Comparison of ENCODE assay signal across 19 mouse cellular contexts in genomic region chr4:83144781-83145517, GRCm38 (mm10).
A peak's percentile ranks its signal among the peaks of the same experiment; 100 is the strongest.
DNase-seq lines count a peak whose midpoint lies in the region; ATAC-seq and TF ChIP-seq lines count a peak whose summit lies in the region.
"Had no signal": no experiment of that assay in that cellular context is flagged by ENCODE, and none has a peak within 500 bp of the region (broad histone marks: within the 10 kb centered on the region; RNA-seq: fewer than 3 reads in every experiment).

No protein-coding gene starts in this region.

- TF ChIP-seq EP300 in lung, postnatal 0 days (IDR thresholded peaks at IDR 0.05) = no peak

- H3K27ac ChIP-seq in forebrain, postnatal 0 days (ENCODE audit: low read depth, low read length) = no peak overlapping the region
- H3K27ac ChIP-seq in forebrain, embryonic 11.5 days (ENCODE audit: low read depth, low read length) = no peak overlapping the region
- H3K27ac ChIP-seq in kidney, embryonic 15.5 days = peak overlapping the region; percentile 78
- peak overlapping the region; percentile 75 for H3K27ac ChIP-seq in lung, postnatal 0 days (ENCODE audit: low read length)
- peak overlapping the region; percentile 27 for H3K27ac ChIP-seq in stomach, embryonic 14.5 days (ENCODE audit: low read length)
- H3K27ac ChIP-seq: embryonic facial prominence, embryonic 15.5 days; left cerebral cortex, adult 2 months had no signal

- WGBS in forebrain, postnatal 0 days = 83% methylated on average over 11 of the region's 11 CpGs
- 72% methylated on average over 11 of the region's 11 CpGs for WGBS in forebrain, embryonic 11.5 days
- WGBS in kidney, embryonic 15.5 days = 41% methylated on average over 11 of the region's 11 CpGs
- 28% methylated on average over 11 of the region's 11 CpGs for WGBS in lung, postnatal 0 days
- 38% methylated on average over 11 of the region's 11 CpGs for WGBS in stomach, embryonic 14.5 days

- no peaks in the 10 kb centered on the region for H3K27me3 ChIP-seq in forebrain, postnatal 0 days (ENCODE audit: insufficient read depth, low read length)
- H3K27me3 ChIP-seq in forebrain, embryonic 11.5 days (ENCODE audit: control insufficient read depth, insufficient read depth, low read length) = no peaks in the 10 kb centered on the region
- H3K27me3 ChIP-seq in kidney, embryonic 15.5 days = no peaks in the 10 kb centered on the region
- H3K27me3 ChIP-seq in lung, postnatal 0 days (replicated peaks; ENCODE audit: insufficient read depth, low read length) = no peaks in the 10 kb centered on the region
- no peaks in the 10 kb centered on the region for H3K27me3 ChIP-seq in stomach, embryonic 14.5 days (ENCODE audit: control insufficient read depth, insufficient read depth, low read length)
- H3K27me3 ChIP-seq: CH12.LX; embryonic facial prominence, embryonic 15.5 days had no signal

- no peak overlapping the region for H3K4me2 ChIP-seq in forebrain, postnatal 0 days (ENCODE audit: low read depth)
- H3K4me2 ChIP-seq in forebrain, embryonic 11.5 days (ENCODE audit: low read depth, low read length, severe bottlenecking) = no peak overlapping the region
- H3K4me2 ChIP-seq in kidney, embryonic 15.5 days = no peak overlapping the region
- H3K4me2 ChIP-seq in lung, postnatal 0 days (replicated peaks; ENCODE audit: low read depth, low read length) = no peak overlapping the region
- H3K4me2 ChIP-seq in stomach, embryonic 14.5 days (replicated peaks; ENCODE audit: low read depth, low read length) = no peak overlapping the region
- H3K4me2 ChIP-seq: embryonic facial prominence, embryonic 15.5 days; liver, embryonic 11.5 days had no signal

- H3K4me1 ChIP-seq in forebrain, postnatal 0 days (ENCODE audit: insufficient read depth) = no peaks in the 10 kb centered on the region
- H3K4me1 ChIP-seq in forebrain, embryonic 11.5 days (replicated peaks; ENCODE audit: control insufficient read depth, insufficient read depth, low read length) = no peaks in the 10 kb centered on the region; the same call in 1 of the 2 replicates
- peaks cover 18% of the 10 kb centered on the region for H3K4me1 ChIP-seq in kidney, embryonic 15.5 days
- no peaks in the 10 kb centered on the region for H3K4me1 ChIP-seq in lung, postnatal 0 days (ENCODE audit: insufficient read depth, low read depth, low read length)
- 0 out of 2 replicates have a peak, but pooled peaks cover 10% of the 10 kb centered on the region for H3K4me1 ChIP-seq in stomach, embryonic 14.5 days (ENCODE audit: control insufficient read depth, insufficient read depth, low read length)

- no peak for DNase-seq in forebrain, postnatal 0 days
- DNase-seq in forebrain, embryonic 11.5 days (ENCODE audit: low spot score) = no peak
- no peak for DNase-seq in kidney, adult 11 months
- peak; percentile 65 for DNase-seq in lung, postnatal 0 days (ENCODE audit: low spot score)
- DNase-seq in lung, postnatal 36 days = no peak
- DNase-seq: adrenal gland, postnatal 10 days; cerebellum, adult 11 months; cerebellum, postnatal 36 days; gastrocnemius, postnatal 25 days had no signal

- H3K36me3 ChIP-seq in forebrain, postnatal 0 days (ENCODE audit: insufficient read depth) = no peaks in the 10 kb centered on the region
- no peaks in the 10 kb centered on the region for H3K36me3 ChIP-seq in forebrain, embryonic 11.5 days (ENCODE audit: control insufficient read depth, insufficient read depth, low read length)
- no peaks in the 10 kb centered on the region for H3K36me3 ChIP-seq in kidney, embryonic 15.5 days
- no peaks in the 10 kb centered on the region for H3K36me3 ChIP-seq in lung, postnatal 0 days (ENCODE audit: insufficient read depth, low read length)
- no peaks in the 10 kb centered on the region for H3K36me3 ChIP-seq in stomach, embryonic 14.5 days (ENCODE audit: control insufficient read depth, insufficient read depth, low read length)
- H3K36me3 ChIP-seq: embryonic facial prominence, embryonic 15.5 days; forebrain, embryonic 10.5 days; hindbrain, embryonic 10.5 days; limb, embryonic 10.5 days had no signal

- no peak overlapping the region for H3K9ac ChIP-seq in forebrain, postnatal 0 days
- no peak overlapping the region for H3K9ac ChIP-seq in forebrain, embryonic 11.5 days (ENCODE audit: low read length)
- H3K9ac ChIP-seq in kidney, embryonic 15.5 days = no peak overlapping the region
- H3K9ac ChIP-seq in lung, postnatal 0 days (replicated peaks; ENCODE audit: low read depth) = no peak overlapping the region
- no peak overlapping the region for H3K9ac ChIP-seq in stomach, embryonic 14.5 days (replicated peaks; ENCODE audit: low read depth, low read length)
- H3K9ac ChIP-seq: embryonic facial prominence, embryonic 15.5 days had no signal

- 0 out of 2 replicates have a peak, but pooled peaks have one; percentile 1 for TF ChIP-seq CTCF in forebrain, postnatal 0 days (IDR thresholded peaks at IDR 0.05; ENCODE audit: low read depth)
- no peak for TF ChIP-seq CTCF in lung, postnatal 0 days (IDR thresholded peaks at IDR 0.05)

- ATAC-seq in forebrain, postnatal 0 days = no peak
- ATAC-seq in forebrain, embryonic 11.5 days (replicated peaks; ENCODE audit: low FRiP score) = no peak
- no peak for ATAC-seq in kidney, embryonic 15.5 days (replicated peaks; ENCODE audit: low FRiP score)
- ATAC-seq in lung, postnatal 0 days = 0 out of 2 replicates have a peak, but pooled peaks have one; percentile 39
- no peak for ATAC-seq in stomach, embryonic 14.5 days (ENCODE audit: insufficient number of reproducible peaks, insufficient read depth, low FRiP score, low read depth)
- no peak for ATAC-seq in megakaryocyte progenitor cell, adult 5-6 weeks (replicated peaks; ENCODE audit: poor library complexity)

- no peaks in the 10 kb centered on the region for H3K9me3 ChIP-seq in forebrain, postnatal 0 days (ENCODE audit: low read length)
- no peaks in the 10 kb centered on the region for H3K9me3 ChIP-seq in forebrain, embryonic 11.5 days (ENCODE audit: control insufficient read depth, low read length)
- no peaks in the 10 kb centered on the region for H3K9me3 ChIP-seq in kidney, embryonic 15.5 days (replicated peaks)
- no peaks in the 10 kb centered on the region for H3K9me3 ChIP-seq in lung, postnatal 0 days (ENCODE audit: low read length)
- H3K9me3 ChIP-seq in stomach, embryonic 14.5 days (ENCODE audit: control insufficient read depth, low read depth, low read length) = no peaks in the 10 kb centered on the region
- H3K9me3 ChIP-seq: embryonic facial prominence, embryonic 15.5 days; forebrain, embryonic 10.5 days; hindbrain, embryonic 10.5 days; limb, embryonic 10.5 days had no signal

- no peak overlapping the region for H3K4me3 ChIP-seq in forebrain, postnatal 0 days (ENCODE audit: low read depth, low read length)
- no peak overlapping the region for H3K4me3 ChIP-seq in forebrain, embryonic 11.5 days (ENCODE audit: low read depth, low read length)
- no peak overlapping the region for H3K4me3 ChIP-seq in kidney, embryonic 15.5 days (replicated peaks)
- no peak overlapping the region for H3K4me3 ChIP-seq in lung, postnatal 0 days (ENCODE audit: low read depth, low read length)
- no peak overlapping the region for H3K4me3 ChIP-seq in stomach, embryonic 14.5 days (ENCODE audit: low read depth, low read length)
- H3K4me3 ChIP-seq: embryonic facial prominence, embryonic 15.5 days; forebrain, embryonic 10.5 days; hindbrain, embryonic 10.5 days; left cerebral cortex, adult 2 months; limb, embryonic 10.5 days had no signal

Comparison
In these comparisons a context has a peak if more than half of its experiments do, and no peak if none do; other contexts are left out.
1. H3K27ac ChIP-seq: peak in kidney, embryonic 15.5 days (single experiment), lung, postnatal 0 days (single experiment) and stomach, embryonic 14.5 days (single experiment); none in forebrain, postnatal 0 days (single experiment) and forebrain, embryonic 11.5 days (single experiment).